Comparison of ENCODE assay signal across 8 mouse cellular contexts in genomic region chr5:24985434-24986176, GRCm38 (mm10).
DNase-seq lines count a peak whose midpoint lies in the region; ATAC-seq lines count a peak whose summit lies in the region.

No protein-coding gene starts in this region.

- no peaks in the 10 kb centered on the region for H3K4me1 ChIP-seq in neural tube, embryonic 11.5 days (ENCODE audit: control insufficient read depth, insufficient read depth, low read length)

- no peak overlapping the region for H3K4me3 ChIP-seq in neural tube, embryonic 11.5 days (ENCODE audit: low read depth, low read length)

- H3K27me3 ChIP-seq in neural tube, embryonic 11.5 days (ENCODE audit: control insufficient read depth, insufficient read depth, low read length), result no peaks in the 10 kb centered on the region

- no peak overlapping the region for H3K4me2 ChIP-seq in neural tube, embryonic 11.5 days (ENCODE audit: low read depth)

- H3K36me3 ChIP-seq in neural tube, embryonic 11.5 days (ENCODE audit: control insufficient read depth, insufficient read depth, low read length), result no peaks in the 10 kb centered on the region

- peak; percentile 33 for DNase-seq in neural tube, embryonic 11.5 days (ENCODE audit: low spot score)
- DNase-seq in neural tube, embryonic 10.5 days (ENCODE audit: extremely low spot score, low spot score), result no peak
- peak; percentile 55 to 79 for DNase-seq in frontal cortex, adult 2 months (ENCODE audit: extremely low spot score in 1 of 2, low spot score in 1 of 2)
- peak; percentile 40 to 57 for DNase-seq in layer of hippocampus, postnatal 10 days (ENCODE audit: low spot score in 2 of 2)
- peak; percentile 74 to 79 for DNase-seq in right cerebral cortex, adult 2 months (ENCODE audit: low spot score in 2 of 2)
- DNase-seq in kidney, postnatal 14 days, result no peak
- no peak for DNase-seq in liver
- DNase-seq in gastrocnemius, postnatal 36 days, result no peak

- H3K9ac ChIP-seq in neural tube, embryonic 11.5 days (ENCODE audit: low read length), result no peak overlapping the region

- H3K27ac ChIP-seq in neural tube, embryonic 11.5 days (ENCODE audit: low read depth, low read length), result no peak overlapping the region

- no peak for ATAC-seq in neural tube, embryonic 11.5 days (ENCODE audit: insufficient read depth, low FRiP score, low TSS enrichment)

- H3K9me3 ChIP-seq in neural tube, embryonic 11.5 days (ENCODE audit: control insufficient read depth, low read length), result no peaks in the 10 kb centered on the region

- WGBS in neural tube, embryonic 11.5 days, result 83% methylated on average over 11 of the region's 11 CpGs

- intact Hi-C loops in gastrocnemius, postnatal 36 days (cut with DNase I), result no loop called here

Comparison
In these comparisons a context has a peak if more than half of its experiments do, and no peak if none do; other contexts are left out.
1. DNase-seq: peak in neural tube, embryonic 11.5 days (single experiment), frontal cortex, adult 2 months (2 of 2), layer of hippocampus, postnatal 10 days (2 of 2) and right cerebral cortex, adult 2 months (2 of 2); none in neural tube, embryonic 10.5 days (single experiment), kidney, postnatal 14 days (single experiment), liver (single experiment) and gastrocnemius, postnatal 36 days (0 of 2).